Mouse (Mus musculus): ENCODE measurements around the gene Nudt17.

DNA sequence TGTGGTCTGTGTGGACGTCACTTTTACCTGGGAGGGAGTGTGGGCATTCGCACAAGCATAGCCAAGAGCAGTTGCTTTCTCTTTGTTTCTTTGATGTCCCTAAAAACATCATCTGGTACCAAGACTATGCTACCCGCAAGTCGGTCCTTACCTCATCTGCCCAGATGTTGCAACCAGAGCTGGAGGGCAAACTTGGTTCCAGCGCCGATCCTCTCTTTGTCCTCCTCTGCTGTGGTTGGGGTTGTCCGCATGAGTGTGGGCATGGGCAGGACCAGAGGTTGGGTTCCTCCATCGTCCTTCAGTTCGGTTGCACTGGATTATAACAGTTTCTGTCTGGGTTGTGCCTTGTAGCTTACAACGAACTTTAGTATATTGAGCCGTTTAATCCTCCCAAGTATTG, 2.1 kb downstream of the Nudt17 start:
- TF ChIP-seq FLI1 (IDR thresholded peaks at IDR 0.05; ENCODE audit: low read length) (no peak), GATA1 (IDR thresholded peaks at IDR 0.05; ENCODE audit: borderline replicate concordance, low read length) (no peak)

Measured in megakaryocyte, embryonic 14.5 days (primary cell).